Mouse (Mus musculus) liver, adult 2 months (tissue): ENCODE data around the gene Dnajb6. TPM values are rescaled to one million over a fixed set of nuclear protein-coding genes. Genes with fewer than 3 reads are reported as not detected.
"Not testable (repeated sequence)": the region's sequence is repeated elsewhere in the genome, so short reads cannot be mapped to it uniquely, and the experiment has no call there.

ENCODE experiments used
- DNase-seq: peaks from one replicate; pipeline ENCODE4 v3.0.0-alpha.2; 2011; ENCODE audit warnings: low read depth, low spot score; ENCODE audit errors: extremely low read depth
- H3K27ac ChIP-seq: fragments of 200-500 bp; replicated peaks from 2 replicates; pipeline ENCODE4 v1.5.1; 2012; ENCODE audit warnings: low read depth, mild to moderate bottlenecking, control low read depth, inconsistent platforms, low read length; ENCODE audit not compliant: insufficient read depth
- H3K27me3 ChIP-seq: fragments of 200-500 bp; 2 replicates; pipeline ENCODE4 v1.6.1; 2012; ENCODE audit warnings: mild to moderate bottlenecking, moderate library complexity, low read length, inconsistent platforms; ENCODE audit not compliant: control insufficient read depth, insufficient read depth
- H3K36me3 ChIP-seq: fragments of 200-500 bp; 2 replicates; pipeline ENCODE4 v1.6.1; 2012; ENCODE audit warnings: low read length, inconsistent platforms; ENCODE audit not compliant: control insufficient read depth, insufficient read depth
- H3K4me1 ChIP-seq: fragments of 200-500 bp; 2 replicates; pipeline ENCODE4 v1.6.1; 2011; ENCODE audit warnings: low read length; ENCODE audit not compliant: control insufficient read depth, insufficient read depth
- H3K4me3 ChIP-seq: fragments of 200-500 bp; 2 replicates; pipeline ENCODE4 v1.5.1; 2011; ENCODE audit warnings: low read depth, mild to moderate bottlenecking, control low read depth, low read length, moderate library complexity; ENCODE audit not compliant: insufficient read depth
- H3K79me2 ChIP-seq: fragments of 200-500 bp; 2 replicates; pipeline ENCODE4 v1.6.1; 2012; ENCODE audit warnings: inconsistent platforms, mild to moderate bottlenecking, low read length, moderate library complexity; ENCODE audit not compliant: control insufficient read depth, insufficient read depth
- H3K9ac ChIP-seq: fragments of 200-500 bp; 2 replicates; pipeline ENCODE4 v1.6.1; 2012; ENCODE audit warnings: low read depth, mild to moderate bottlenecking, control low read depth, inconsistent platforms, low read length
- CTCF ChIP-seq: fragments of 200-500 bp; IDR thresholded peaks from 2 replicates; pipeline ENCODE4 v1.5.1; 2011; ENCODE audit warnings: low read depth, low read length, control low read depth
- POLR2A ChIP-seq: fragments of 200-500 bp; IDR thresholded peaks from 2 replicates; pipeline ENCODE4 v1.6.1; 2011; ENCODE audit warnings: low read length, control low read depth; ENCODE audit not compliant: insufficient read depth; ENCODE audit errors: extremely low read depth
- WGBS: fragments of 180-500 bp; shearing (Covaris S2); methylation state at CpG from one replicate; pipeline ENCODE4 v1.1.7; 2018; 5-methylcytosine and 5-hydroxymethylcytosine counted together
- polyA plus RNA-seq: library from polyadenylated mRNA; depleted of rRNA; stranded (reverse); fragments of >200 nt; gene quantifications from 2 replicates; pipeline ENCODE4 v1.2.3, GENCODE M21; 2012
- total RNA-seq: library from RNA; depleted of rRNA; stranded (reverse); fragments of >200 nt; gene quantifications from 2 replicates; pipeline ENCODE4 v1.2.3, GENCODE M21; 2014

Gene Dnajb6
- total and polyA plus RNA-seq, 2 experiments = 19.7 to 163 TPM

DNA sequence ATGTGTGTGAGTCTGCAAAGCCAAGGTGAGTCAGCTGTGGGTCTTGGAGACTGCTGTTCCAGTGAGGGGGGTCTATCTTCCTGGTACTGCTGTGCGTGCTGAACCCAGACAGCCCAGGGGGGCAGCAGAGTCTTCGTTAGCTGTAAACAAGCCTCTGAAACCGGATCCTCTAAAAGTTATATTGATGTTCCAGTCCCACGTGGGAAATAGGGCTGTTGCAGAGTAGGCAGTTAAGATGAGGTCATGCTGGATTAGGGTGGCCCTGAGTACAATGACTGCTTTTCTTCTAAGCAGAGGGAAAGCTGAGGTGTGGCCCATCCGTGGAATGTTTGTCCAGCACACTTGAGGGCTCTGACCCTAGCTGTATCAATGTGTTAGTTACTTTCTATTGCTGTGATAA is 27.2 kb upstream of the Dnajb6 start:
- WGBS = 51% methylated on average over 5 of the region's 5 CpGs
- no peak for DNase-seq
- TF ChIP-seq CTCF = no peak
- TF ChIP-seq POLR2A = no peak
- Histone ChIP-seq H3K27me3 (no peaks in the 10 kb centered on the region), H3K4me3 (no peak overlapping the region), H3K36me3 (no peaks in the 10 kb centered on the region), H3K4me1 (no peaks in the 10 kb centered on the region), H3K27ac (no peak overlapping the region), H3K9ac (no peak overlapping the region), H3K79me2 (no peaks in the 10 kb centered on the region)

DNA sequence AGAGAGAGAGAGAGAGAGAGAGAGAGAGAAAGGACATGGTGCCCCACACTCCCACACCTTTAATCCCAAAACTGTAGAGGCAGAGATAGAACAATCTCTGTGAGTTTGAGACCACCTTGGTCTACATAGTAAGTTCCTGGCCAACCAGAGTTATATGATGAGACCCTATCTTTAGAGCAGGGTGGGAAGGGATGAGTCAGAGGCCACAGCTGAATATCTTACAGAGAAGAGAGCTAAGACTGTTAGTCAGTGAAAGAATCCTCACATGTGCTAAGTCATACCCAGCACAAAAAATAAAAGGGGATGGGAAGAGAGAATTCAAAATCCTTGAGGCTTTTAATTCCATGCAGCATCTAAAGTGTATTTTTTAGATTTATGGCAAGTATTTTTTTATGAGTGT is 23.9 kb upstream of the Dnajb6 start:
- TF ChIP-seq POLR2A = no peak
- no peak for TF ChIP-seq CTCF
- no peak overlapping the region for H3K4me3 ChIP-seq
- H3K4me1 ChIP-seq = no peaks in the 10 kb centered on the region
- no peak overlapping the region for H3K9ac ChIP-seq
- no peak overlapping the region for H3K27ac ChIP-seq
- no peaks in the 10 kb centered on the region for H3K36me3 ChIP-seq
- no peaks in the 10 kb centered on the region for H3K79me2 ChIP-seq
- no peaks in the 10 kb centered on the region for H3K27me3 ChIP-seq
- no peak for DNase-seq

DNA sequence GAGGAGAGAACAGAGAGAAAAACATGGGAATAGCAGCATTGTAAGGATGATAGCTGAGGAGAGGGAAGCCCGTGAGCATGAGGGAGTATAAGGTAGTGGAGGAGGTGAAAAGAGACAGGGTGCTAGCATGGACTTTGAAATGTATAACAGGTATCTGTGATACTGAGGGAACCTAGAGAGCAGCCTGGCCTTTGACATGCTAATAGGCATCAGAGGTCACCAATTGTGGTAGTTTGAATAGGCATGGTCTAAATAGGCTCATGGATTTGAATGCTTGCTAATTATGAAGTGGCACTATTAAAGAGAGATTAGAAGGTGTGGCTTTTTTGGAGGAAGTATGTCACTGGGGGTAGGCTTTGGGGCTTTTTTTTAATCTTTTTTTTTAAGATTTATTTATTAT is 22.6 kb upstream of the Dnajb6 start:
- WGBS = 33% methylated on average over 1 of the region's 1 CpGs
- H3K4me3 ChIP-seq = no peak overlapping the region
- no peak overlapping the region for H3K27ac ChIP-seq
- H3K9ac ChIP-seq = no peak overlapping the region
- no peak for TF ChIP-seq CTCF
- TF ChIP-seq POLR2A = no peak
- no peak for DNase-seq
- no peaks in the 10 kb centered on the region for H3K4me1 ChIP-seq
- H3K79me2 ChIP-seq = no peaks in the 10 kb centered on the region
- no peaks in the 10 kb centered on the region for H3K27me3 ChIP-seq
- no peaks in the 10 kb centered on the region for H3K36me3 ChIP-seq

DNA sequence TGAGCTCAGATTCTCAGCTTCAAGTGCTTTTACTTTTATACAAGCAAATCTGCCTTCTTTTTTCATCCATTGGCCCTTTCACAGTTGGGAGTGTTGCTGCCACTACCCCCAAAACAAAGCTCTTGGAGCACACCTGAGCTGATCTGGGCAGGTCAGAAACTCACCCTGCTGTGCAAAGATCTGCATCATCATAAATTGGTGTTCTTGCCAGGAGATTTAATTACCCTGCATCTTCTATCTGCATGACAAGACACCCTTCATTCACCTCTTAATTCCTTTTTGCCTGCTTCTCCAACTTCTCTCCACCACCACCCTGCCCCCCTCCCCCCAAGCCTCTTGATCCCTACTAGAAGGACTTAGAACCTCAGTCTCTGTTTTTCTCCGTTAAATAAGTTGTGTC is 14.3 kb upstream of the Dnajb6 start:
- Histone ChIP-seq H3K79me2 (no peaks in the 10 kb centered on the region), H3K36me3 (no peaks in the 10 kb centered on the region), H3K4me1 (no peaks in the 10 kb centered on the region), H3K4me3 (no peak overlapping the region), H3K9ac (no peak overlapping the region), H3K27me3 (no peaks in the 10 kb centered on the region), H3K27ac (no peak overlapping the region)
- no peak for DNase-seq
- 35% methylated on average over 1 of the region's 1 CpGs for WGBS
- TF ChIP-seq CTCF (no peak), POLR2A (no peak)

DNA sequence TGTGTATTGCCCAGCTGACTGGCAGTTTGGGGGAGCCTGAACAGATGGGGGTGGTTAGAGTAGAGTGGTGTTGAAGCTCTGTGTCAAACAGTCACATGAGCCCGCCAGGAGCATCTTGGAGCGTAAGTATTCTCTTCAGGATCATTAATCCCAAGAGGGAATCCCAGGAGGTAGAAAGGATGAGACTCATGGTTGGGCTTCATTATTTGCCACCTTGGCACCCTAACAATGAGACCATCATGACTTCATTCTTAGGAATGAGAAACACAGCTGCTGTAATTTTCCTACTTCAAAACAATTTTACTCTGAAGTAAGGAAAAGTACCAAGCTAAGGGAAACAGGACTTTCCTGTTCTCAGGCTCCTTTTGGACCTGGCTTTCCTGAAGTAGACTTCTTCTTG is 10.1 kb upstream of the Dnajb6 start:
- DNase-seq = no peak
- Histone ChIP-seq H3K4me1 (no peaks in the 10 kb centered on the region), H3K27ac (no peak overlapping the region), H3K9ac (no peak overlapping the region), H3K79me2 (no peaks in the 10 kb centered on the region), H3K36me3 (no peaks in the 10 kb centered on the region), H3K4me3 (no peak overlapping the region), H3K27me3 (no peaks in the 10 kb centered on the region)
- WGBS = 98% methylated on average over 2 of the region's 2 CpGs
- TF ChIP-seq POLR2A = no peak
- TF ChIP-seq CTCF = no peak

DNA sequence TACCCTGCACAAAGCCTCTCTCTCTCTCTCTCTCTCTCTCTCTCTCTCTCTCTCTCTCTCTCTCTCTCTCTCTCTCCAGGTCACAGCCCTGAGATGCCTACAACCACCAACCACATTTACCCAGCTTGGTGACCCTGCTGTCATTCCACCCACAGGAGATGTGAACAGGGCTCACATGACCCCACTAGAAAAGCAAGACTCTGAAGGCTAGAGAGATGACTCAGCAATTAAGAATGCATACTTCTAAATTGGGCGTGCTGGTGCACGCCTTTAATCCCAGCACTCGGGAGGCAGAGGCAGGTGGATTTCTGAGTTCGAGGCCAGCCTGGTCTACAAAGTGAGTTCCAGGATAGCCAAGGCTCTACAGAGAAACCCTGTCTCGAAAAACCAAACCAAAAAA is 9.4 kb upstream of the Dnajb6 start:
- H3K27ac ChIP-seq, H3K4me3 ChIP-seq, H3K79me2 ChIP-seq, H3K9ac ChIP-seq, H3K4me1 ChIP-seq, H3K27me3 ChIP-seq, H3K36me3 ChIP-seq, DNase-seq: not testable (repeated sequence)
- WGBS = 84% methylated on average over 5 of the region's 5 CpGs
